Mouse (Mus musculus): ENCODE measurements around the gene Ret.

DNA sequence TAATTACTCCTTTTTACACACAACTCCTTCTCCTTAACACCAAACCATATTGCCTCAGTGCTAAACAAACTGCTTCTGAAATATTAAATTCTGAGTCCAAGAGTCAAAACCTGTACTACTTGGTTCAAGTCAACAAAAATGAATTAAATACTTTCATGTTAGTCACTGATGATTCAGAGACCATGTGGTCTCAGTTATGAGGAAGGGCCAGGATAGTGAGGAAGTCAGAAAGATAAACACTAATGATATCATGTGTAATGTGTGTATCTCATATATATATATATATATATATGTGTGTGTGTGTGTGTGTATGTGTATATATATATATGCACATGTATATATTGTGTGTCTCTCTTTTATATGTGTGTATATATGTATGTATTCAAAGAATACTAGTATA lies 70.9 kb downstream of the Ret start:
- TF ChIP-seq CTCF (IDR thresholded peaks at IDR 0.05) (no peak), EP300 (IDR thresholded peaks at IDR 0.05) (no peak)

Data from lung, postnatal 0 days (tissue).